Mouse (Mus musculus): ENCODE measurements at regions not wholly inside any gene's neighbourhood (a gene's known extent, or its start where the extent isn't known, plus 50 kb on each side); places are given as distances from the start of the nearest gene placed in this dataset.

GRCm38 (mm10) chr17:75874535-75874934 is 322.8 kb upstream of the Fam98a start:
- 58% methylated on average over 6 of the region's 6 CpGs for WGBS
- H3K27me3 ChIP-seq (ENCODE audit: insufficient read depth, low read length), result no peaks in the 10 kb centered on the region
- ATAC-seq (ENCODE audit: insufficient read depth) (no peak), DNase-seq (no peak)
- H3K9me3 ChIP-seq (ENCODE audit: low read depth, low read length), result no peaks in the 10 kb centered on the region
- H3K9ac ChIP-seq, result no peak overlapping the region
- no peaks in the 10 kb centered on the region for H3K36me3 ChIP-seq (ENCODE audit: insufficient read depth)
- no peaks in the 10 kb centered on the region for H3K4me1 ChIP-seq (ENCODE audit: insufficient read depth)
- no peak overlapping the region for H3K27ac ChIP-seq (ENCODE audit: low read depth)
- no peak for TF ChIP-seq CTCF (IDR thresholded peaks at IDR 0.05; ENCODE audit: low read depth)
- no peak overlapping the region for H3K4me2 ChIP-seq
- no peak overlapping the region for H3K4me3 ChIP-seq (ENCODE audit: low read depth, low read length)

GRCm38 (mm10) chr17:75870492-75870891 is 318.7 kb upstream of the Fam98a start:
- no peak overlapping the region for H3K4me2 ChIP-seq
- H3K4me1 ChIP-seq (ENCODE audit: insufficient read depth), result no peaks in the 10 kb centered on the region
- no peak for ATAC-seq (ENCODE audit: insufficient read depth)
- no peaks in the 10 kb centered on the region for H3K9me3 ChIP-seq (ENCODE audit: low read depth, low read length)
- no peaks in the 10 kb centered on the region for H3K36me3 ChIP-seq (ENCODE audit: insufficient read depth)
- H3K9ac ChIP-seq, result no peak overlapping the region
- H3K27me3 ChIP-seq (ENCODE audit: insufficient read depth, low read length), result no peaks in the 10 kb centered on the region
- DNase-seq, result no peak
- no peak for TF ChIP-seq CTCF (IDR thresholded peaks at IDR 0.05; ENCODE audit: low read depth)
- no peak overlapping the region for H3K4me3 ChIP-seq (ENCODE audit: low read depth, low read length)
- H3K27ac ChIP-seq (ENCODE audit: low read depth), result no peak overlapping the region
- 62% methylated on average over 2 of the region's 2 CpGs for WGBS

GRCm38 (mm10) chr17:75857015-75857414 is 305.3 kb upstream of the Fam98a start:
- Histone ChIP-seq H3K4me2 (no peak overlapping the region), H3K9me3 (ENCODE audit: low read depth, low read length) (no peaks in the 10 kb centered on the region), H3K36me3 (ENCODE audit: insufficient read depth) (no peaks in the 10 kb centered on the region), H3K9ac (no peak overlapping the region), H3K27ac (ENCODE audit: low read depth) (no peak overlapping the region), H3K27me3 (ENCODE audit: insufficient read depth, low read length) (no peaks in the 10 kb centered on the region), H3K4me1 (ENCODE audit: insufficient read depth) (no peaks in the 10 kb centered on the region), H3K4me3 (ENCODE audit: low read depth, low read length) (no peak overlapping the region)
- DNase-seq (no peak), ATAC-seq (ENCODE audit: insufficient read depth) (no peak)
- no peak for TF ChIP-seq CTCF (IDR thresholded peaks at IDR 0.05; ENCODE audit: low read depth)
- WGBS, result 55% methylated on average over 8 of the region's 8 CpGs

GRCm38 (mm10) chr17:75815997-75816626 is 264.4 kb upstream of the Fam98a start:
- H3K4me2 ChIP-seq, result no peak overlapping the region
- H3K36me3 ChIP-seq (ENCODE audit: insufficient read depth), result no peaks in the 10 kb centered on the region
- DNase-seq (no peak), ATAC-seq (ENCODE audit: insufficient read depth) (no peak)
- WGBS, result 73% methylated on average over 12 of the region's 12 CpGs
- H3K4me1 ChIP-seq (ENCODE audit: insufficient read depth), result no peaks in the 10 kb centered on the region
- H3K27ac ChIP-seq (ENCODE audit: low read depth), result no peak overlapping the region
- H3K9me3 ChIP-seq (ENCODE audit: low read depth, low read length), result no peaks in the 10 kb centered on the region
- no peak for TF ChIP-seq CTCF (IDR thresholded peaks at IDR 0.05; ENCODE audit: low read depth)
- H3K9ac ChIP-seq, result no peak overlapping the region
- H3K27me3 ChIP-seq (ENCODE audit: insufficient read depth, low read length), result no peaks in the 10 kb centered on the region
- H3K4me3 ChIP-seq (ENCODE audit: low read depth, low read length), result no peak overlapping the region

- no peaks in the 10 kb centered on the region for H3K9me3 ChIP-seq (ENCODE audit: low read depth, low read length)
- H3K27ac ChIP-seq (ENCODE audit: low read depth), result no peak overlapping the region
- H3K4me2 ChIP-seq, result no peak overlapping the region
- 59% methylated on average over 3 of the region's 3 CpGs for WGBS
- no peak for DNase-seq
- no peak overlapping the region for H3K9ac ChIP-seq
- no peaks in the 10 kb centered on the region for H3K27me3 ChIP-seq (ENCODE audit: insufficient read depth, low read length)
- TF ChIP-seq CTCF (IDR thresholded peaks at IDR 0.05; ENCODE audit: low read depth), result no peak
- no peaks in the 10 kb centered on the region for H3K36me3 ChIP-seq (ENCODE audit: insufficient read depth)
- H3K4me3 ChIP-seq (ENCODE audit: low read depth, low read length), result no peak overlapping the region
- H3K4me1 ChIP-seq (ENCODE audit: insufficient read depth), result no peaks in the 10 kb centered on the region
- ATAC-seq (ENCODE audit: insufficient read depth), result no peak
Measured at GRCm38 (mm10) chr17:75812163-75812562, 260.4 kb upstream of the Fam98a start.

- H3K9me3 ChIP-seq (ENCODE audit: low read depth, low read length), result no peaks in the 10 kb centered on the region
- TF ChIP-seq CTCF (IDR thresholded peaks at IDR 0.05; ENCODE audit: low read depth), result no peak
- H3K4me2 ChIP-seq, result no peak overlapping the region
- no peak overlapping the region for H3K9ac ChIP-seq
- no peak overlapping the region for H3K4me3 ChIP-seq (ENCODE audit: low read depth, low read length)
- DNase-seq (no peak), ATAC-seq (ENCODE audit: insufficient read depth) (no peak)
- 59% methylated on average over 6 of the region's 6 CpGs for WGBS
- no peaks in the 10 kb centered on the region for H3K27me3 ChIP-seq (ENCODE audit: insufficient read depth, low read length)
- H3K27ac ChIP-seq (ENCODE audit: low read depth), result no peak overlapping the region
- H3K36me3 ChIP-seq (ENCODE audit: insufficient read depth), result no peaks in the 10 kb centered on the region
- H3K4me1 ChIP-seq (ENCODE audit: insufficient read depth), result no peaks in the 10 kb centered on the region
Measured at GRCm38 (mm10) chr17:75808524-75809326, 257.0 kb upstream of the Fam98a start.

GRCm38 (mm10) chr17:75808025-75808424 is 256.3 kb upstream of the Fam98a start:
- H3K4me2 ChIP-seq, result no peak overlapping the region
- whole genome bisulfite sequencing, result 64% methylated on average over 1 of the region's 1 CpGs
- H3K4me1 ChIP-seq (ENCODE audit: insufficient read depth), result no peaks in the 10 kb centered on the region
- TF ChIP-seq CTCF (IDR thresholded peaks at IDR 0.05; ENCODE audit: low read depth), result no peak
- DNase-seq (no peak), ATAC-seq (ENCODE audit: insufficient read depth) (no peak)
- H3K9ac ChIP-seq, result no peak overlapping the region
- H3K4me3 ChIP-seq (ENCODE audit: low read depth, low read length), result no peak overlapping the region
- no peaks in the 10 kb centered on the region for H3K36me3 ChIP-seq (ENCODE audit: insufficient read depth)
- no peaks in the 10 kb centered on the region for H3K9me3 ChIP-seq (ENCODE audit: low read depth, low read length)
- H3K27me3 ChIP-seq (ENCODE audit: insufficient read depth, low read length), result no peaks in the 10 kb centered on the region
- H3K27ac ChIP-seq (ENCODE audit: low read depth), result no peak overlapping the region

All from lung, embryonic 14.5 days (tissue).